Mouse (Mus musculus): ENCODE results near the gene Dars2.

- TF ChIP-seq CTCF (IDR thresholded peaks at IDR 0.05; ENCODE audit: control insufficient read depth, insufficient read depth, low read length), result no peak
- TF ChIP-seq POLR2A (IDR thresholded peaks at IDR 0.05; ENCODE audit: borderline replicate concordance, control insufficient read depth, low read depth, low read length), result no peak
Observed at GRCm38 (mm10) chr1:161010436-161010835, 60.0 kb downstream of the Dars2 start.
